Mouse (Mus musculus): Measurements from ENCODE around the gene Rai14.

The Rai14 gene

GRCm38 (mm10) chr15:10720671-10721070 is 6.2 kb upstream of the Rai14 start:
- no peak for DNase-seq (ENCODE audit: low read depth, low spot score)

GRCm38 (mm10) chr15:10720188-10720587 is 5.8 kb upstream of the Rai14 start:
- DNase-seq (ENCODE audit: low read depth, low spot score), result no peak

GRCm38 (mm10) chr15:10719511-10719910 is 5.1 kb upstream of the Rai14 start:
- DNase-seq (ENCODE audit: low read depth, low spot score), result no peak

- DNase-seq (ENCODE audit: low read depth, low spot score), result no peak
Observed at GRCm38 (mm10) chr15:10718763-10719162, 4.3 kb upstream of the Rai14 start.

GRCm38 (mm10) chr15:10717284-10717683 is 2.9 kb upstream of the Rai14 start:
- DNase-seq (ENCODE audit: low read depth, low spot score), result no peak

GRCm38 (mm10) chr15:10715966-10716365 is 1.5 kb upstream of the Rai14 start:
- no peak for DNase-seq (ENCODE audit: low read depth, low spot score)

- DNase-seq (ENCODE audit: low read depth, low spot score), result no peak
Observed at GRCm38 (mm10) chr15:10715139-10715505, 698 bp upstream of the Rai14 start.

GRCm38 (mm10) chr15:10713626-10714316 is 653 bp downstream of the Rai14 start:
- DNase-seq (ENCODE audit: low read depth, low spot score), result no peak

- no peak for DNase-seq (ENCODE audit: low read depth, low spot score)
Observed at GRCm38 (mm10) chr15:10713181-10713625, 1.2 kb downstream of the Rai14 start.

- no peak for DNase-seq (ENCODE audit: low read depth, low spot score)
Observed at GRCm38 (mm10) chr15:10712288-10712687, 2.1 kb downstream of the Rai14 start.

- DNase-seq (ENCODE audit: low read depth, low spot score), result no peak
Observed at GRCm38 (mm10) chr15:10711231-10711630, 3.2 kb downstream of the Rai14 start.

GRCm38 (mm10) chr15:10708591-10709272 is 5.7 kb downstream of the Rai14 start:
- DNase-seq (ENCODE audit: low read depth, low spot score), result no peak

GRCm38 (mm10) chr15:10707109-10707508 is 7.3 kb downstream of the Rai14 start:
- no peak for DNase-seq (ENCODE audit: low read depth, low spot score)

- DNase-seq (ENCODE audit: low read depth, low spot score), result no peak
Observed at GRCm38 (mm10) chr15:10706414-10706813, 8.0 kb downstream of the Rai14 start.

- no peak for DNase-seq (ENCODE audit: low read depth, low spot score)
Observed at GRCm38 (mm10) chr15:10705752-10706151, 8.7 kb downstream of the Rai14 start.

GRCm38 (mm10) chr15:10704328-10704727 is 10.1 kb downstream of the Rai14 start:
- DNase-seq (ENCODE audit: low read depth, low spot score), result no peak

GRCm38 (mm10) chr15:10701571-10701970 is 12.9 kb downstream of the Rai14 start:
- no peak for DNase-seq (ENCODE audit: low read depth, low spot score)

- no peak for DNase-seq (ENCODE audit: low read depth, low spot score)
Observed at GRCm38 (mm10) chr15:10700891-10701466, 13.4 kb downstream of the Rai14 start.

GRCm38 (mm10) chr15:10696478-10697234 is 17.8 kb downstream of the Rai14 start:
- DNase-seq (ENCODE audit: low read depth, low spot score), result no peak

- no peak for DNase-seq (ENCODE audit: low read depth, low spot score)
Observed at GRCm38 (mm10) chr15:10692627-10693026, 21.8 kb downstream of the Rai14 start.

- DNase-seq (ENCODE audit: low read depth, low spot score), result no peak
Observed at GRCm38 (mm10) chr15:10691481-10691880, 22.9 kb downstream of the Rai14 start.

GRCm38 (mm10) chr15:10690973-10691372 is 23.5 kb downstream of the Rai14 start:
- DNase-seq (ENCODE audit: low read depth, low spot score), result no peak
